Mouse (Mus musculus): ENCODE measurements at regions not wholly inside any gene's neighbourhood (a gene's known extent, or its start where the extent isn't known, plus 50 kb on each side); places are given as distances from the start of the nearest gene placed in this dataset.

DNA sequence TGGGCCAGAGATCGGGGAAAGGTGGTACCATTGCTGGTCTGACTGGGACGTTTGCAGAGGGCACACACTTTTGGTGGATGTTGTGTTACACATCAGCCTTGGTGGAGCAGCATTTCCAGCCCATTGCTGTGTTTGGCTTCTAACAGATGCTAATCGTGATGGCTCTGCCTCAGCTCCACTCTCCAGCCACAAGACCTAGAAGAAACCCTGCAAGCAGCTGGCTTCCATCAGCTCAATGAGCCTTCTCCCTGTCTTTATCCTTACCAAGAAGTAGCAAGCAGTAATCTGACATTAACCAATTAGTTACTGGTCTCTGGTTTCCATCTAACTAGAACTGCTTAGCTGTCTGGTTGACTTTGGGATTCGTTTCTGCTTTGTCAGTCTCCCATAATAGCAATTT, 188.8 kb downstream of the Ly86 start:
- no peak for ATAC-seq (replicated peaks; ENCODE audit: insufficient number of reproducible peaks, insufficient read depth, low FRiP score, low read depth)
- WGBS: 65% methylated on average over 4 of the region's 4 CpGs
- Histone ChIP-seq H3K9ac (no peak overlapping the region), H3K27ac (no peak overlapping the region), H3K4me3 (no peak overlapping the region), H3K9me3 (replicated peaks) (no peaks in the 10 kb centered on the region), H3K4me2 (no peak overlapping the region), H3K36me3 (no peaks in the 10 kb centered on the region), H3K27me3 (no peaks in the 10 kb centered on the region), H3K4me1 (replicated peaks) (peaks cover 9% of the 10 kb centered on the region)

DNA sequence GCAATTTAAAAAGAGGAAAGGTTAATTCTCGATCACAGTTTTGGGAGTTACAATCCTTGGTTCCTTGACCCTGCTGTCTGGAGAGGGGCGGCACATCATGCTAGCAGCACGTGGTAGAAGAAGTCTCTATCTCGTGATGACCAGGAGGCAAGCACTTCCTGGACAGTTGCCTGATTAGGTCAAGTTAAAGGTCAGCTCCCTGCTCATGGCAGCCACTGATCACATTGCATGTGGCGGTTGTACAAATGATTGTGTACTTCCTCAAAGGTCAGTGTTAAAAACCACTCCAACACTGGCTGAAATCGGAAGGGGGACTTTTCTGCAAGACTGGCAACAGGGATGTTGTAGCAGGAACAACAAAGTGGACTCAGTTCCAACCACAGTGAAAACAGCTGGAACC, 192.3 kb downstream of the Ly86 start:
- H3K4me2 ChIP-seq: no peak overlapping the region
- H3K4me1 ChIP-seq (replicated peaks): peaks cover 7% of the 10 kb centered on the region
- no peaks in the 10 kb centered on the region for H3K27me3 ChIP-seq
- WGBS: 66% methylated on average over 6 of the region's 6 CpGs
- no peak overlapping the region for H3K9ac ChIP-seq
- no peak overlapping the region for H3K4me3 ChIP-seq
- ATAC-seq (replicated peaks; ENCODE audit: insufficient number of reproducible peaks, insufficient read depth, low FRiP score, low read depth): no peak
- no peaks in the 10 kb centered on the region for H3K9me3 ChIP-seq (replicated peaks)
- no peak overlapping the region; the same call in 1 of the 2 replicates for H3K27ac ChIP-seq
- no peaks in the 10 kb centered on the region for H3K36me3 ChIP-seq

DNA sequence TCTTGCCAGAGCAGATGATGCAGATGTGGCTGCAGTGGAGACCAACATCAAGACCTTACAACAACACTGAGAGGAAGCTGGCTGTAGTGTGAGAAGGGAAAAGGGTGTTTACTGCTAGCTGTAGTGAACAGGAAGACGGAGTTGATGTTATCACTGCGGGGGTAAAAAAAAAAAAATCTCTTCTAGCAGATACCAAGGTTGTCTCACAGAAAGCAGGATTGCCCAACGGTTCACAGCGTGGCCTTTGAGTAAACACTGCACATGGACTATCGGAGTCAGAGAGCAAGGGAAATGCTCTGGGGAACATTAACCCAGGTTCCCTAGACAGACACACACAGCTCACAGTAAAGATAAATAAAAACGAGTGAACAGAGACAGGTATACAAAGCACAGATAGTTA, 192.8 kb downstream of the Ly86 start:
- H3K4me1 ChIP-seq (replicated peaks): peaks cover 7% of the 10 kb centered on the region

DNA sequence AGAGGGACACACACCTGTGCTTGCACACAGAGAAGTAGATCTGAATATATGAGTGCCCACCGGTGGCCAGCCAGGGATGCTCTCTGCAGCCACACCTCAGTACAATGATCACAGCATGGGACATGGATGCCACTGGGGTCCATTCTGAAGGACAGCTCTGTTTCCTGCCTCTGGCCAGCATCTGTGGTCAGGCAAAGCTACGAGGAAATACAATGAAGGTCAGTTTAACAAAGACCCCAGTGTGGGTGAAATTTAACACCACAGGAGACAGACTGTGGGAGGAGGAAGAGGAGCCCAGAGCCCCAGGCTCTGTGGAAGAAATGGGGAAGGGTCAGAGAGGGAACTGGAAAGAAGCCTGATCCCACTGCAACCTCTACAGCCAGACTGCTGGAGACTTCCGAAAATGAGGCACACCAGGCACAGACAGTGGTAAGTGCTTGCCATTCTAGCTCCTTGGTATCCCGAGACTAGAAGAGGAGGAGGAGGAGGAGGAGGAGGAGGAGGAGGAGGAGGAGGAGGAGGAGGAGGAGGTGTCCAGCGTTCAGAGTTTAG, 196.0 kb downstream of the Ly86 start:
- ATAC-seq (replicated peaks; ENCODE audit: insufficient number of reproducible peaks, insufficient read depth, low FRiP score, low read depth): no peak
- no peak overlapping the region for H3K9ac ChIP-seq
- H3K27ac ChIP-seq: no peak overlapping the region
- no peak overlapping the region for H3K4me3 ChIP-seq
- peaks cover 7% of the 10 kb centered on the region for H3K4me1 ChIP-seq (replicated peaks)
- no peaks in the 10 kb centered on the region for H3K27me3 ChIP-seq
- 46% methylated on average over 3 of the region's 5 CpGs for WGBS
- no peaks in the 10 kb centered on the region for H3K36me3 ChIP-seq
- no peaks in the 10 kb centered on the region for H3K9me3 ChIP-seq (replicated peaks)
- no peak overlapping the region for H3K4me2 ChIP-seq

More for the DNA sequence above, 192.8 kb downstream of the Ly86 start:
- no peaks in the 10 kb centered on the region for H3K9me3 ChIP-seq (replicated peaks)
- peak overlapping the region; percentile 31; the same call in 1 of the 2 replicates for H3K27ac ChIP-seq
- no peaks in the 10 kb centered on the region for H3K36me3 ChIP-seq
- no peak for ATAC-seq (replicated peaks; ENCODE audit: insufficient number of reproducible peaks, insufficient read depth, low FRiP score, low read depth)
- no peak overlapping the region for H3K4me3 ChIP-seq
- 45% methylated on average over 6 of the region's 6 CpGs for WGBS
- no peaks in the 10 kb centered on the region for H3K27me3 ChIP-seq
- no peak overlapping the region for H3K9ac ChIP-seq
- H3K4me2 ChIP-seq: no peak overlapping the region

DNA sequence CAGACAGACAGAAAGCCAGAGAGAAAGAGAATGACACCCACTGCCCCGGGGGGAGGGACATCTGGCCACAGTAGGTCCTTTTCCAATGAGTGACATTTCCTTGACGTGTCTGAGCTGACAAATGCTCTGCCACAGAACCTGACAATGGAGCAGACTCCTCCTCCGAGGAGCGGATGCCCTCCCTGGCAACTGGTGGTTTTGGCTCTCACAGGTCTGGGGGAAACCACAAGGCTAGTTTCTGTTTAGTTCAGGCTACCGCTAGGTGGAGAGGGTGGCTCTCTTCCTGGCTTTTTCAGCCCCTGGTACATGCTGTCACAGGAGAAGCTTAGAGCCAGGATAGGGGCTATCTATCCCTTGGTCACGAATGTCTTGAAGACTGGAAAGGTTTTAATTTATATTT, 196.7 kb downstream of the Ly86 start:
- no peaks in the 10 kb centered on the region for H3K9me3 ChIP-seq (replicated peaks)
- no peaks in the 10 kb centered on the region for H3K27me3 ChIP-seq
- H3K4me2 ChIP-seq: peak overlapping the region; percentile 39; the same call in 1 of the 2 replicates
- no peak overlapping the region for H3K9ac ChIP-seq
- H3K36me3 ChIP-seq: no peaks in the 10 kb centered on the region
- peak; percentile 68 for ATAC-seq (replicated peaks; ENCODE audit: insufficient number of reproducible peaks, insufficient read depth, low FRiP score, low read depth)
- H3K4me3 ChIP-seq: no peak overlapping the region
- H3K4me1 ChIP-seq (replicated peaks): peaks cover 7% of the 10 kb centered on the region
- H3K27ac ChIP-seq: peak overlapping the region; percentile 25; the same call in 1 of the 2 replicates
- WGBS: 7% methylated on average over 6 of the region's 6 CpGs

DNA sequence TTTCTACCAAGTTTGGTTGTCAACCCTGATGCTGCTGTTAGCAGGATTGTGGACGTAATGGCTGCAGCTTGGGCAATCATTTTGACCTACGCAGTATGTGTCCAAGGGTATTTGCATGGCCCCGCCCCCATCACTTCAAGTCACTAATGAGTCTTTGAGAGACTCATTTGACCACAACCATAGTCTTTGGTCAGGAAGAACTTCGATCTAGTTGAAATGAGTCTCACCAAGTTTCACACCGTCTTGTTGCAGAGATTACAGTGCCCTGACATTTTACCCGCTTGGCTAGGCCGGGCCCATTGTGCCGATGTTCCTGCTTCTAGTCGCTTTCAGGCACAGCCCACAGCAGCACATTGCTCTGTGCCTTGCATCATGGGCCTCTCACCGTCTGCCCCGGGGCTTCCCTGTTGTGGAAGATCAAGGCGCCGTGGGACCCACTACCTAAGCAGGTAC, 197.8 kb downstream of the Ly86 start:
- WGBS: 83% methylated on average over 13 of the region's 13 CpGs
- H3K36me3 ChIP-seq: no peaks in the 10 kb centered on the region
- peaks cover 11% of the 10 kb centered on the region for H3K4me1 ChIP-seq (replicated peaks)
- no peaks in the 10 kb centered on the region for H3K27me3 ChIP-seq
- ATAC-seq (replicated peaks; ENCODE audit: insufficient number of reproducible peaks, insufficient read depth, low FRiP score, low read depth): no peak
- no peak overlapping the region for H3K4me2 ChIP-seq
- H3K27ac ChIP-seq: no peak overlapping the region
- no peak overlapping the region for H3K4me3 ChIP-seq
- no peak overlapping the region for H3K9ac ChIP-seq
- H3K9me3 ChIP-seq (replicated peaks): no peaks in the 10 kb centered on the region

DNA sequence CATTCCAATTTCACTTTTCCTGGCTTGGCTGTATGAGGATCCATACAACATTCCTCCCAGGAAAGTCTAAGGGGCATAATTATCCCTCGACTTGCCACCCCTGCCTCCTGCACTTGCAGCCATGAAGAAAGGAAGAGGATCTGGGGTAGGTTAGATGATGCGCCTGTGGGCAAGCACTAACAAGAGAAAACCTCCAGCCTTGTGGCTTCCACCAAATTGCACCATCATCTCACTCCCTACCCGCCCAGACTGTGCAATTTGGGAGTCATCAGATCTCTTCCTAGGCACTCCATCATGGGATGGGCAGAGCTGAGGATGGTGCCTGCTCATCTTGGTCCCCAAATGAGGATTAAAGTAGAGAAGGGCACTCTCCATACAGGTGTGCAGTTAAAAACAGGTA, 198.8 kb downstream of the Ly86 start:
- 82% methylated on average over 3 of the region's 3 CpGs for WGBS

DNA sequence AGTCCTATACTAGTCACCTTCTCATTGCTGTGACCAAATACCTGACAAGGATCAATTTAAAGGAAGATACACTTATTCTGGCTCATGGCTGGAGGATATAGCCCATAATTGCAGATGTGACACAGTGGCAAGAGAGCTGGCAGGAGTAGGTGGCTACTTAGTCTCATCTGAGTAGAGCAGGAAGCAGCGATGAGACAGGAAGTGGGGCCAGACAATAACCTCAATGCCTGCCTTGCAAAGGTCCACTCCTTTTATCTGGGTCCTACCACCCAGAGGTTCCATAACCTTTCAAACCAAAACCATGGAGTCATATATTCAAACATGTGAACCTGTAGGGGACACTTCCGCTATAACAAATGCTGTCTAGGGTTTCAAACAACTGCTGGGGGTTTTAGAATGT, 199.7 kb downstream of the Ly86 start:
- Histone ChIP-seq H3K4me2 (no peak overlapping the region), H3K36me3 (no peaks in the 10 kb centered on the region), H3K27ac (no peak overlapping the region), H3K4me3 (no peak overlapping the region), H3K27me3 (no peaks in the 10 kb centered on the region), H3K9ac (no peak overlapping the region), H3K4me1 (replicated peaks) (peaks cover 14% of the 10 kb centered on the region), H3K9me3 (replicated peaks) (no peaks in the 10 kb centered on the region)
- ATAC-seq (replicated peaks; ENCODE audit: insufficient number of reproducible peaks, insufficient read depth, low FRiP score, low read depth): no peak
- WGBS: 80% methylated on average over 2 of the region's 2 CpGs

More for the DNA sequence above, 198.8 kb downstream of the Ly86 start:
- Histone ChIP-seq H3K4me2 (no peak overlapping the region), H3K9ac (no peak overlapping the region), H3K4me3 (no peak overlapping the region), H3K27me3 (no peaks in the 10 kb centered on the region), H3K36me3 (no peaks in the 10 kb centered on the region), H3K9me3 (replicated peaks) (no peaks in the 10 kb centered on the region), H3K4me1 (replicated peaks) (peaks cover 14% of the 10 kb centered on the region), H3K27ac (no peak overlapping the region)
- ATAC-seq (replicated peaks; ENCODE audit: insufficient number of reproducible peaks, insufficient read depth, low FRiP score, low read depth): no peak

DNA sequence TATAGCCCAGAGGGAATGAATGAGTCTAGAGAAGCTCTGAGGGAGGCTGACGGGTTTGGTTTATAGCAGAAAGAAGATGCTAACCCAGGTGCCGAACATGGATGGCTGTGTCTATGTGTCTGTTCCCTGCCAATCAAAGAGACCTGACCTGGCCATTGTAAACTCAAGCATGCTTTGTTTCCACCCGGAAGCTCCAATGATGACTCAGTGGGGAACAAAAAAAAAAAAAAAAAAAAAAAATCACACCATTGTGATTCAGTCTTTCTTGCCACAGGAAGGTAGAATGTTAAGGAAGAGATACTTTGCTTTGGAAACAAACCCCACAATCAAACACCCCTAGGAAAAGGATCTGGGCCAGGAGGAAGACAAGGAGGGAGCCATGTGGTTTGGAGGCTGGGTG, 201.5 kb downstream of the Ly86 start:
- no peaks in the 10 kb centered on the region for H3K36me3 ChIP-seq
- WGBS: 73% methylated on average over 3 of the region's 3 CpGs
- no peaks in the 10 kb centered on the region for H3K9me3 ChIP-seq (replicated peaks)
- H3K4me1 ChIP-seq (replicated peaks): peaks cover 16% of the 10 kb centered on the region
- no peak overlapping the region for H3K9ac ChIP-seq
- H3K27ac ChIP-seq: no peak overlapping the region
- no peak for ATAC-seq (replicated peaks; ENCODE audit: insufficient number of reproducible peaks, insufficient read depth, low FRiP score, low read depth)
- no peaks in the 10 kb centered on the region for H3K27me3 ChIP-seq
- H3K4me3 ChIP-seq: no peak overlapping the region
- no peak overlapping the region for H3K4me2 ChIP-seq

DNA sequence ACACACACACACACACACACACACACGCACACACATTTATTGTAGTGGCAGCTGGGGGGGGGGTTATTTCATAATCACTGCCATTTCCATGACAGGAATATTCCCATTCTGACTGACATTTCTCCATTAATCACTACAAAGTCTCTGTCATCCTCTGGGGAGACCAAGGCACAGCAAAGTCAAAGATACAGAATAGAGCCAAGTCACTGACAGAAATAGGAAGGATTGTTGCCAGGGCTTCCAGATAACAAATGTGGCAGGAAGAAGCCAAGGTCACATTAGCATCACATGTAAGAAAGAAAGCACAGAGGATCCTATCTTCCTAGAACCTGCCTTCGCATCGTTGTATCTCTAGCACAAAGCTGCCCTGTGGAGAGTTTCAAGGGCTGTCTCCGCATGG, 205.6 kb downstream of the Ly86 start:
- Histone ChIP-seq H3K27ac (no peak overlapping the region), H3K4me1 (replicated peaks) (peaks cover 10% of the 10 kb centered on the region), H3K9ac (no peak overlapping the region), H3K27me3 (no peaks in the 10 kb centered on the region), H3K4me3 (no peak overlapping the region), H3K36me3 (no peaks in the 10 kb centered on the region), H3K4me2 (no peak overlapping the region), H3K9me3 (replicated peaks) (no peaks in the 10 kb centered on the region)
- no peak for ATAC-seq (replicated peaks; ENCODE audit: insufficient number of reproducible peaks, insufficient read depth, low FRiP score, low read depth)
- 72% methylated on average over 4 of the region's 4 CpGs for WGBS

DNA sequence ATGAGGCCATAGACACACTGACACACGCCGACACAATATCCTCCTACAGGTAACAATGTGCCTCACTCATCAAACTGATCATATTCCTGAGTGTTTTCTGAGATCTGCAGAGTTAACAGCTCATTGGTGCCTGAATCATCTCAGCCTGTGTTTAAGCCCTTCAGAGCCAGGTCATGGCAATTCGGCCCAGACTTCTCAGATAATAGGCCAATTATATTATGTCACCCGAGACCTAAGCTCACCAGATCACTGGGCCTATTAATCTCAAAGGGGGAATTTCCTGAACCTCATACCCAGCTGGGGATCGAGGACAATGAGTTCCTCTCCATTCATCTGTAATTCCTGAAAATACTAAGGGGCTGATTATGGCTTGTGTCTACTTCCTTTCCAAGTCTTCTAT, 208.4 kb downstream of the Ly86 start:
- Histone ChIP-seq H3K27ac (no peak overlapping the region), H3K4me2 (no peak overlapping the region), H3K9me3 (replicated peaks) (no peaks in the 10 kb centered on the region), H3K27me3 (no peaks in the 10 kb centered on the region), H3K9ac (no peak overlapping the region), H3K4me3 (no peak overlapping the region), H3K4me1 (replicated peaks) (peaks cover 7% of the 10 kb centered on the region; the same call in 1 of the 2 replicates), H3K36me3 (no peaks in the 10 kb centered on the region)
- ATAC-seq (replicated peaks; ENCODE audit: insufficient number of reproducible peaks, insufficient read depth, low FRiP score, low read depth): no peak
- WGBS: 65% methylated on average over 5 of the region's 5 CpGs

DNA sequence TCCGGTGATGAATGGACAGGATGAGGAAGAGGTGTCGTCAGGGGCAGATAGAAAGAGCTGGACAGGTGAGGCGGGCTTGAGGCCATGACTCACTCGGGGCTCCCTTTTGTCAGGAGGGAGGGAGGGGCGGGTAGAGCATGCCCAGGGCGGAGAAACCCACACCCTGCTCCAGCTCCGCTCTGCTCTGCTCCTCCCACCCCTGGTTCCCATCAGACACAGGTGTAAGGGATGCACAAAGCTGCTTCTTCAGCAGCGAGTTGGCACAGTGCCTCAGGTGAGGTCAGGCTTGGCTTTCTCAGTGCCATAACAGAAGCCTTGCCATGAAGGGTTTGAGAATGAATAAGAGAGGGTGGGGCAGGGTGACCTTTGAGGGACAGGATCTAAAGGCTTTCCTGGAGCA, 212.2 kb downstream of the Ly86 start:
- Histone ChIP-seq H3K36me3 (no peaks in the 10 kb centered on the region), H3K4me1 (replicated peaks) (peaks cover 40% of the 10 kb centered on the region), H3K27ac (no peak overlapping the region), H3K27me3 (no peaks in the 10 kb centered on the region), H3K4me2 (no peak overlapping the region), H3K9ac (no peak overlapping the region), H3K9me3 (replicated peaks) (no peaks in the 10 kb centered on the region), H3K4me3 (no peak overlapping the region)
- no peak for ATAC-seq (replicated peaks; ENCODE audit: insufficient number of reproducible peaks, insufficient read depth, low FRiP score, low read depth)
- 78% methylated on average over 8 of the region's 8 CpGs for WGBS

All from heart, embryonic 15.5 days (tissue).